Comparison of ENCODE assay signal across 23 mouse cellular contexts in the genomic region with DNA sequence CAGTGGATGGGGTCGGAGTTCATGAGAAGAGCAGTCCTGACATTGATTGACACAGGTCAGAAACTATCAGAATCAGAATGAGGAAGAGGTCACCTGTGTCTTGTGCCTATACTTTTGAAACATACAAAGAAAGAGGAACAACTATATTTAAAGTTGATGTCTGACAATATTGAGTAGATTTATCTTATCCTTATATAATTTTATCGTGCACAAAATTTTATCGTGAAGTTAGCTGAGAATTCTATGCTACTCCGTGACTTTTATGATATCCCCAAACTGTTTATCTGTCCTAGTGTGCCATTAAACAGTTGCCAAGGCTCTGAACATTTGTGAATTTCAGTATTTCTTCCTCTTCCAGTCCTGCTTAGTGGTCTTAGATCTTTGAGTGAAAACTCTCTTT.
A peak's percentile ranks its signal among the peaks of the same experiment; 100 is the strongest.
DNase-seq lines count a peak whose midpoint lies in the region; ATAC-seq and TF ChIP-seq lines count a peak whose summit lies in the region.
"Had no signal": no experiment of that assay in that cellular context is flagged by ENCODE, and none has a peak within 500 bp of the region (broad histone marks: within the 10 kb centered on the region; RNA-seq: fewer than 3 reads in every experiment).

No protein-coding gene starts in this region.

- TF ChIP-seq RAD21 in MEL (IDR thresholded peaks at IDR 0.05; ENCODE audit: low read depth, low read length), result no peak

- peak; percentile 42 to 58; a peak in 3 of 4 replicates for TF ChIP-seq EP300 in MEL (IDR thresholded peaks at IDR 0.05; ENCODE audit: low read depth in 1 of 2, low read length in 2 of 2)

- peaks cover 6% of the 10 kb centered on the region for H3K36me3 ChIP-seq in heart, embryonic 13.5 days
- H3K36me3 ChIP-seq in kidney, postnatal 0 days (ENCODE audit: insufficient read depth, low read length), result no peaks in the 10 kb centered on the region
- peaks cover 0 to 22% of the 10 kb centered on the region in 2 experiments; a peak in 2 of 4 replicates for H3K36me3 ChIP-seq in MEL (ENCODE audit: control insufficient read depth in 1 of 2, insufficient read depth in 2 of 2, low read length in 2 of 2)
- no peaks in the 10 kb centered on the region for H3K36me3 ChIP-seq in intestine, embryonic 16.5 days (ENCODE audit: control insufficient read depth, insufficient read depth, low read length)
- no peaks in the 10 kb centered on the region for H3K36me3 ChIP-seq in neural tube, embryonic 15.5 days
- H3K36me3 ChIP-seq: forebrain, embryonic 12.5 days; hindbrain, embryonic 10.5 days; kidney, embryonic 15.5 days; limb, embryonic 15.5 days; midbrain, embryonic 13.5 days; neural tube, embryonic 12.5 days; stomach, embryonic 15.5 days had no signal

- H3K9ac ChIP-seq in heart, embryonic 13.5 days, result no peak overlapping the region
- H3K9ac ChIP-seq in kidney, postnatal 0 days (ENCODE audit: low read depth, low read length), result no peak overlapping the region
- peak overlapping the region; percentile 30; the same call in 1 of the 2 replicates for H3K9ac ChIP-seq in MEL (ENCODE audit: control insufficient read depth, low read depth, low read length, poor library complexity, severe bottlenecking)
- H3K9ac ChIP-seq in intestine, embryonic 16.5 days (ENCODE audit: low read depth, low read length), result no peak overlapping the region
- no peak overlapping the region for H3K9ac ChIP-seq in neural tube, embryonic 15.5 days (replicated peaks)
- H3K9ac ChIP-seq: forebrain, embryonic 12.5 days; kidney, embryonic 15.5 days; limb, embryonic 15.5 days; lung, embryonic 14.5 days; midbrain, embryonic 13.5 days; neural tube, embryonic 12.5 days; stomach, embryonic 15.5 days had no signal

- no peak overlapping the region for H3K4me3 ChIP-seq in heart, embryonic 13.5 days
- H3K4me3 ChIP-seq in kidney, postnatal 0 days (replicated peaks; ENCODE audit: low read depth, low read length), result no peak overlapping the region
- no peak overlapping the region; a peak in 1 of 4 replicates for H3K4me3 ChIP-seq in MEL (ENCODE audit: control insufficient read depth in 1 of 2, insufficient read depth in 1 of 2, low read depth in 2 of 2, low read length in 2 of 2)
- no peak overlapping the region for H3K4me3 ChIP-seq in intestine, embryonic 16.5 days (ENCODE audit: low read length)
- H3K4me3 ChIP-seq in neural tube, embryonic 15.5 days (replicated peaks), result no peak overlapping the region
- H3K4me3 ChIP-seq: forebrain, embryonic 12.5 days; hindbrain, embryonic 10.5 days; kidney, embryonic 15.5 days; limb, embryonic 15.5 days; midbrain, embryonic 13.5 days; neural tube, embryonic 12.5 days; stomach, embryonic 15.5 days had no signal

- no peak for ATAC-seq in heart, embryonic 13.5 days (ENCODE audit: extremely low read depth, insufficient number of reproducible peaks, low FRiP score, low TSS enrichment)
- no peak for ATAC-seq in kidney, postnatal 0 days (replicated peaks; ENCODE audit: low FRiP score, low read depth)
- ATAC-seq in intestine, embryonic 16.5 days, result no peak
- no peak for ATAC-seq in neural tube, embryonic 15.5 days (ENCODE audit: low FRiP score)
- ATAC-seq: midbrain, embryonic 13.5 days had no signal

- H3K4me2 ChIP-seq in heart, embryonic 13.5 days, result no peak overlapping the region
- H3K4me2 ChIP-seq in kidney, postnatal 0 days (ENCODE audit: low read length), result no peak overlapping the region
- no peak overlapping the region for H3K4me2 ChIP-seq in intestine, embryonic 16.5 days (ENCODE audit: low read depth, low read length)
- H3K4me2 ChIP-seq in neural tube, embryonic 15.5 days, result no peak overlapping the region
- H3K4me2 ChIP-seq: forebrain, embryonic 12.5 days; limb, embryonic 15.5 days; lung, embryonic 14.5 days; midbrain, embryonic 13.5 days; neural tube, embryonic 12.5 days; stomach, embryonic 15.5 days had no signal

- no peaks in the 10 kb centered on the region for H3K9me3 ChIP-seq in heart, embryonic 13.5 days
- H3K9me3 ChIP-seq in kidney, postnatal 0 days (replicated peaks; ENCODE audit: low read length), result no peaks in the 10 kb centered on the region
- no peaks in the 10 kb centered on the region for H3K9me3 ChIP-seq in MEL (replicated peaks; ENCODE audit: insufficient read depth, low read length)
- H3K9me3 ChIP-seq in intestine, embryonic 16.5 days (ENCODE audit: control insufficient read depth, low read length), result no peaks in the 10 kb centered on the region
- no peaks in the 10 kb centered on the region for H3K9me3 ChIP-seq in neural tube, embryonic 15.5 days (replicated peaks)
- H3K9me3 ChIP-seq: forebrain, embryonic 12.5 days; kidney, embryonic 15.5 days; limb, embryonic 15.5 days; midbrain, embryonic 13.5 days; neural tube, embryonic 12.5 days; stomach, embryonic 15.5 days had no signal

- no peak for TF ChIP-seq POLR2A in MEL (IDR thresholded peaks at IDR 0.05; ENCODE audit: control insufficient read depth in 1 of 2, insufficient read depth in 1 of 2, low read depth in 1 of 2, low read length in 2 of 2, poor library complexity in 1 of 2)

- H3K27me3 ChIP-seq in heart, embryonic 13.5 days (replicated peaks), result no peaks in the 10 kb centered on the region
- no peaks in the 10 kb centered on the region for H3K27me3 ChIP-seq in kidney, postnatal 0 days (ENCODE audit: insufficient read depth, low read length)
- no peaks in the 10 kb centered on the region for H3K27me3 ChIP-seq in MEL (ENCODE audit: control insufficient read depth in 1 of 2, insufficient read depth in 2 of 2, low read length in 2 of 2)
- no peaks in the 10 kb centered on the region for H3K27me3 ChIP-seq in intestine, embryonic 16.5 days (replicated peaks; ENCODE audit: control insufficient read depth, insufficient read depth, low read length)
- H3K27me3 ChIP-seq in neural tube, embryonic 15.5 days (replicated peaks), result no peaks in the 10 kb centered on the region
- H3K27me3 ChIP-seq: forebrain, embryonic 12.5 days; kidney, embryonic 15.5 days; limb, embryonic 15.5 days; midbrain, embryonic 13.5 days; neural tube, embryonic 12.5 days; stomach, embryonic 15.5 days had no signal

- H3K27ac ChIP-seq in heart, embryonic 13.5 days (replicated peaks), result peak overlapping the region; percentile 85
- H3K27ac ChIP-seq in kidney, postnatal 0 days, result 0 out of 2 replicates have a peak overlapping the region, but pooled peaks have one; percentile 27
- peak overlapping the region; percentile 78 for H3K27ac ChIP-seq in MEL (ENCODE audit: control insufficient read depth, low read depth, low read length)
- H3K27ac ChIP-seq in intestine, embryonic 16.5 days (ENCODE audit: low read length), result peak overlapping the region; percentile 46; the same call in 1 of the 2 replicates
- H3K27ac ChIP-seq in neural tube, embryonic 15.5 days (replicated peaks), result no peak overlapping the region
- H3K27ac ChIP-seq: forebrain, embryonic 12.5 days; hindbrain, embryonic 10.5 days; limb, embryonic 15.5 days; macrophage; midbrain, embryonic 13.5 days; neural tube, embryonic 12.5 days; stomach, embryonic 15.5 days had no signal

- H3K79me2 ChIP-seq in MEL (ENCODE audit: control insufficient read depth, insufficient read depth, low read length, poor library complexity), result no peaks in the 10 kb centered on the region

- 79% methylated on average over 4 of the region's 4 CpGs for WGBS in heart, embryonic 13.5 days
- 88% methylated on average over 4 of the region's 4 CpGs for WGBS in kidney, postnatal 0 days
- WGBS in intestine, embryonic 16.5 days, result 75% methylated on average over 4 of the region's 4 CpGs
- 90% methylated on average over 4 of the region's 4 CpGs for WGBS in neural tube, embryonic 15.5 days

- no peak for TF ChIP-seq CTCF in kidney, postnatal 0 days (IDR thresholded peaks at IDR 0.05; ENCODE audit: low read depth)
- TF ChIP-seq CTCF in MEL (IDR thresholded peaks at IDR 0.05 in 2 of 3, conservative IDR thresholded peaks at IDR 0.05 in 1 of 3; ENCODE audit: control insufficient read depth in 1 of 3, insufficient read depth in 1 of 3, low read depth in 2 of 3, low read length in 3 of 3, poor library complexity in 1 of 3, severe bottlenecking in 1 of 3), result no peak

- intact Hi-C loops in heart, postnatal 36 days (cut with DNase I), result no loop called here

- H3K4me1 ChIP-seq in heart, embryonic 13.5 days, result peaks cover 40% of the 10 kb centered on the region
- H3K4me1 ChIP-seq in kidney, postnatal 0 days (replicated peaks; ENCODE audit: insufficient read depth, low read length), result no peaks in the 10 kb centered on the region
- peaks cover 9 to 13% of the 10 kb centered on the region in 2 experiments for H3K4me1 ChIP-seq in MEL (ENCODE audit: control insufficient read depth in 1 of 2, insufficient read depth in 2 of 2, low read length in 2 of 2)
- peaks cover 7% of the 10 kb centered on the region for H3K4me1 ChIP-seq in intestine, embryonic 16.5 days (ENCODE audit: control insufficient read depth, insufficient read depth, low read length)
- no peaks in the 10 kb centered on the region for H3K4me1 ChIP-seq in neural tube, embryonic 15.5 days
- H3K4me1 ChIP-seq: limb, embryonic 15.5 days; neural tube, embryonic 12.5 days had no signal

- no peak for DNase-seq in heart, postnatal 36 days
- DNase-seq in kidney, postnatal 0 days (ENCODE audit: low spot score), result no peak
- no peak for DNase-seq in kidney, adult 9 months
- no peak for DNase-seq in MEL (ENCODE audit: low read depth, low spot score)
- no peak for DNase-seq in spleen, postnatal 36 days (ENCODE audit: low spot score in 2 of 2)
- DNase-seq: adrenal gland, adult 2 months; cerebellum, adult 8-10 months; gastrocnemius, postnatal 14 days; layer of hippocampus, postnatal 36 days; lung, embryonic 14.5 days; thymus, adult 18-20 months; thymus, postnatal 4 days had no signal

TF ChIP-seq in MEL, 35 proteins besides CTCF, POLR2A, EP300 and RAD21 (continues in another document):
- TF ChIP-seq POLR2AphosphoS5 (IDR thresholded peaks at IDR 0.05; ENCODE audit: borderline replicate concordance, low read depth, low read length), result no peak
- 0 out of 2 replicates have a peak, but pooled peaks have one; percentile 21 for TF ChIP-seq MYB (IDR thresholded peaks at IDR 0.05; ENCODE audit: low read depth, low read length)
- TF ChIP-seq TCF12 (IDR thresholded peaks at IDR 0.05; ENCODE audit: low read depth, low read length), result peak; percentile 45; the same call in 1 of the 2 replicates
- no peak for TF ChIP-seq JUND (IDR thresholded peaks at IDR 0.05; ENCODE audit: low read depth, low read length)
- TF ChIP-seq MXI1 (IDR thresholded peaks at IDR 0.05; ENCODE audit: low read depth, low read length), result no peak
- TF ChIP-seq MEF2A (IDR thresholded peaks at IDR 0.05; ENCODE audit: extremely low read depth, insufficient replicate concordance, low read depth, low read length, poor library complexity, severe bottlenecking), result peak; percentile 29; the same call in 1 of the 2 replicates
- no peak for TF ChIP-seq NELFE (IDR thresholded peaks at IDR 0.05; ENCODE audit: low read depth, low read length)
- peak; percentile 36; the same call in 1 of the 2 replicates for TF ChIP-seq SIN3A (IDR thresholded peaks at IDR 0.05; ENCODE audit: low read length)
- peak; percentile 21; the same call in 1 of the 2 replicates for TF ChIP-seq USF1 (IDR thresholded peaks at IDR 0.05; ENCODE audit: low read depth, low read length)
- TF ChIP-seq ZNF384 (IDR thresholded peaks at IDR 0.05; ENCODE audit: low read depth, low read length), result no peak
- peak; percentile 67 for TF ChIP-seq GATA1 (IDR thresholded peaks at IDR 0.05; ENCODE audit: low read depth, low read length)
- no peak for TF ChIP-seq SMC3 (IDR thresholded peaks at IDR 0.05; ENCODE audit: low read depth, low read length)
